Mouse (Mus musculus) c-Kit-positive CD71-negative TER-119-negative erythroid progenitor cells, embryonic 14.5 days (primary cell): ENCODE data around the gene Zfp207.
"Not testable (repeated sequence)": the region's sequence is repeated elsewhere in the genome, so short reads cannot be mapped to it uniquely, and the experiment has no call there.

ENCODE experiments used
- DNase-seq: peaks from one replicate; pipeline ENCODE4 v3.0.0-alpha.2; 2013; ENCODE audit warnings: low read depth

Zfp207 gene

GRCm38 (mm10) chr11:80383019-80383625, at the start of gene Zfp207:
Zfp207 (plus strand) TSS chr11:80383279.
- DNase-seq: peak; percentile 97

GRCm38 (mm10) chr11:80335609-80336350, 47.3 kb upstream of the Zfp207 start:
- no peak for DNase-seq

DNA sequence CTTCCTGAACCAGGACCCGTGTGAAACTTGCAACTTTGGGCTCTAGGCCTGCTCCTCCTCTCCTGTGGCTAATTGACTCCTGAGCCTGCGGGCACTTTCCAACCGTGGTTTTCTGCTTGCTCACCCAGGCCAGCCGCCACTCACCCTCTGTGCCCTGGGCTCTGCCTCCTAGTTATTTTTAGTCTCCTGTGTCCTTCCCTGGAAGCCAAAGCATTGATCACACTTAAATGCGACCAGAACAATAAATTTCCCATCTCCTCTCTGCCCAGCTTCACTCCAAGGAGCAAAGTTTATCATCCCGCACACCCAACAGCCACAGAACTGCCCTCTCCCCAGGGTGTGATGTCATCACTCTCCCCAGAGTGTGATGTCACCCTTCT, 46.7 kb upstream of the Zfp207 start:
- no peak for DNase-seq

DNA sequence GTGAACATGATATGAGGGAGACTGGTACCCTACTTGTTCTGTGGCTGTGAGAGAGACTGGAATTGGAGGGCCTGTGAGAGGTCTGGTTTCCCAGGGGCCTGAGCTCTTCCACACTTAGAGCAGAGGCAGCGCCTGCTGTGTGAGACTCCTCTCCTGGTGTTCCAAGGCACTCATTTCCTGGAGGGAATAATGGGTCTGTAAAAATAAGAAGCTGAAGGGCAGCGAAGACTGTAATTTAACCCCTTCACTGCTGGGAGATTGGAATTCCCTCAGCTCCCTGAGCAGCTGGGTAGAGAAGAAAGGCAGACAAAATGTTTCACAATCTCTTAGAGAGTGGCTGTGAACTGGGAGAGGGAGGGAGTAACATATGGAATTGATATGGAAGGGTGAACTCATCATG, 40.6 kb upstream of the Zfp207 start:
- DNase-seq: no peak

GRCm38 (mm10) chr11:80351832-80352430, 31.1 kb upstream of the Zfp207 start:
- DNase-seq: peak; percentile 65

- DNase-seq: no peak
These were observed 28.2 kb upstream of the Zfp207 start for GRCm38 (mm10) chr11:80354832-80355231.

DNA sequence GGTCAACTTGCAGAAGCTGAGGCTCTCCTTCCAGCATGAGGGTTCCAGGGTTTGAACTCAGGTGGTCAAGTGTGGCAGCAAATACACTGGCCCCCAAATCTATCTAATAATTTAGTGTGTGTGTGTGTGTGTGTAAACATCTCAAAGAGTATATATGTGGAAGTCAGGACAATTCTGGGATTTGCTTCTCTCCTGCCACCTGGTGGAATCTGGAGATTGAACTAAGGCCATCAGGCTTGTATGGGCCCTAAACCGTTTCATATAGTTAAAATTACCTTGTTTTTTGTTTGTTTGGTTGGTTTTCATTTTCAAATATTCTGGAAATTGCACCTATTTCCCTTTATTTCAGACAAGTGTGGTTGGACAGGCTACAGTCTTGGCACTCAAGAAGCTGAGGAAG, 14.1 kb upstream of the Zfp207 start:
- DNase-seq: no peak

DNA sequence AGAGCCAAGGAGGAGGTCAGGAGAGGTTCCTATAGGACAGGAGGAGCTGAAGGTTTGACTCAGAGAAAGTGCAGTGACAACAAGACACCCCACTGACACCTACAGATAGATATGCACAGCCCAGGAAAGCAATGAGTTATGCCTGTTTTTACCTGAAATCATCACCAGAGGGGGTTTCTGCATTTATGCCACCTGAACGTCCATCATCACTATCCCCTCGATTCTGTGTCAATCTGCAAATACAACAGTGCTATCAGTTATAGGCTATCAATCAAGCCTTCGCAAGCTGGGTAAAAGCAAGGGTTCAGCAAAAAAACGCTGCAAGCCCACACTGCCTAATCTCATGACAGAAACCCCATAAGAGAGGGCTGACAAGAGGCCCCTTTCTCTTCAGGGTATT, 6.4 kb upstream of the Zfp207 start:
- DNase-seq: no peak

DNA sequence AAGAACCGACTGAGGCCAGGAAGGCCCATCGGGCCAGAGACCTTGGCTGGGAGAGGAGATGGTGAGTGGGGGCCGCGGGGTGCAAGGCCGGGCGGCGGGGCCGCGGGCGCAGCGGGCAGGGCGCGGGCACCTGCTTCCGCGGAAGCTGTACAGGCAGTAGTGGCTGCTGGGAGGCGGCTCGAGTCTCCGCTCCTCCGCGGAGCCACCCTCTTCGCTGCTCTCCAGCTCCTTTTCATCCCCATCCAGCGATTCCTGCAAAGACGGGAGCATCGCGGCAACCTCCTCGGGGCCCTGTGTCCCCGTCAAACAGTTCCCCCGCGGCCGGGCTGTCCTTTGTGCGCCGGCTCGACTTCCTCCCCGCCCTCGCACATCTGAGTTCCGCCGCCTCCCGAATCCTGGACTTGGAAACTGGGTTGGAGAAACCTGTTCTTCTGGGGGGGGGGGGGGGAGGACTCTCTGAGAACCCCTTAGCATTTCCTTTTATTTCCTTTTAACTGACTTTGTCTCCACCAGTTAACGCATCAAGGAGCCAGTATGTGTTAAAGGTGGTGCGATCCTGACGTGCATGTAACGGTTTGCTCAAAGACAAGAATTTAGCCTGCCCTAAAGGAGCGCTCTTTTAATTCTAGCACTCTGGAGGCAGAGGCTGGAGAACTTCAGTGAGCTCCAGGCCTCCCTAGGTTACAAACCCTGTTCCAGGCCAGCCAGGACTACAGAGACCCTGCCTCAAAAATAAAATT, 5.2 kb upstream of the Zfp207 start, which contains the start of gene 5730455P16Rik:
5730455P16Rik (minus strand) TSS at position 323 of the 740 bp plus-strand sequence.
- DNase-seq: peak; percentile 72

DNA sequence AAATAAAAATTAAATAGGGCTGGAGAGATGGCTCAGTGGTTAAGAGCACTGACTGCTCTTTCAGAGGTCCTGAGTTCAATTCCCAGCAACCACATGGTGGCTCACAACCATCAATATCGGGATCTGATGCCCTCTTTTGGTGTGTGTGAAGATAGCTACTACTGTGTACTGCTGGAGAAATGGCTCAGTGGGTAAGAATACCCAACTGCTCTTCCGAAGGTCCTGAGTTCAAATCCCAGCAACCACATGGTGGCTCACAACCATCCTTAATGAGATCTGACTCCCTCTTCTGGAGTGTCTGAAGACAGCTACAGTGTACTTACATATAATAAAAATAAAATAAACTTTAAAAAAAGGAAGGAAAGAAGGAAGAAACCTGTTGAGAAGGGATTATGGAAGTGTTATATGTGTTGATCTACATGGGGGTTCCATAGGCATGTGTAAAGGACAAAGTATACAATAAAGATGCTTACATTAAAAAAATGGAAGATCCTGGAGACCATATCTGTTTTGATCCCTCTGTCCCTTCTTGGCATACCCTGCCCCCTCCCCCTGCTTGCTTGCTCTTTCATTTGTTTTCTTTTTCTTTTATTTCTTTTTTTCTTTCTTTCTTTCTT, 4.5 kb upstream of the Zfp207 start:
- DNase-seq: not testable (repeated sequence)

GRCm38 (mm10) chr11:80379184-80379583, 3.9 kb upstream of the Zfp207 start:
- DNase-seq: not testable (repeated sequence)

DNA sequence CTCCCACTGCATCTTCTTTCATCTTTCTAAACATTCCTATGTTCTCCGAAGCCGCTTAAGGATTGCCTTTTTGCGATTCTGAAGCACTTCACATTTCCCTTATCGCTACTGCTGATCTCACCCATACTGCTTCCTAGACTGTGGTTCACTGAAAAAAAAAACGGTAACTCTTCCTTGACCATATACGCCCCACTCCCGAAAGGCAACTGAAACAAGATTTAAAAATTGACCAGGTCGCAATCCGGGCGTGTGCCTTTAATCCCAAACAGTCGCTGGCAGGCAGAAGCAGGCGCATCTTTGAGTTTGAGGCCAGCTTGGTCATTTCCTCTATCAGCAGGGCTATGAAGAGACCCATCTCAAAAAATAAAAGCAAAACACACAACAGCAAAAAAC, 457 bp upstream of the Zfp207 start:
- DNase-seq: no peak

- DNase-seq: peak; percentile 62
These were observed 557 bp downstream of the Zfp207 start for GRCm38 (mm10) chr11:80383626-80384046.

- no peak for DNase-seq
These were observed 1.4 kb downstream of the Zfp207 start for GRCm38 (mm10) chr11:80384461-80384860.

DNA sequence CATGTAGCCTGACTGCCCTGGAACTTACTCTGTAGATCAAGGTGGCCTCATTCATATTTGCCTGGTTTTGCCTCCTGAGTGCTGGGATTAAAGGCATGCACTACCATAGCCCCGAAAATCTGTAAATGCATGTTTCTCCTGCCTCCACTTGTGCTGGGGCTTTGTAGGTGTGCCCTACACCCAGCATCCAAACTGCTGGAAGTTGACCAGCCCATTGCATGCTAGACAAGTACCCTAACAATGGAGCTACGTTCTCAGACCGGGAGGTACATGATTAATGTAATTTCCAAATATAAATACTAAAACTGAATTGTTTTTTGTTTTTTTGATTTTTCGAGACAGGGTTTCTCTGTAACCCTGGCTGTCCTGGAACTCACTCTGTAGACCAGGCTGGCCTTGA, 2.0 kb downstream of the Zfp207 start:
- DNase-seq: no peak

DNA sequence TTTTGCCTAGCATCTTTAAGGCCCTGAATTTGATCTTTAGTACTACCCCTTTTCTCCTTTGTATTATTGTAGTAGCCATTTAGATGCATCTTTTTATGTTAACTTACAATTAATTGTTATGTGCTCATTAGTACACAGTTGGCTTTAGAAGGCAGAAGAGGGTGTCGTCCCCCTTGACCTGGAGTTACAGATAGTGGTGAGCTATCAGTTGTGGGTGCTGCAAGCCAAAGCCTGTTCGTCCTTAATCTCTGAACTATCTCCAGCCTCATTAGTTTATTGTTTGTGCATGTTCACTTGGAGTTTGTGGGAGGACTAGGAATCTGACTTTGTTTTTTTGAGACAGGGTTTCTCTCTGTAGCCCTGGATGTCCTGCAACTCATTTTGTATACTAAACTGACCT, 3.7 kb downstream of the Zfp207 start:
- DNase-seq: no peak

DNA sequence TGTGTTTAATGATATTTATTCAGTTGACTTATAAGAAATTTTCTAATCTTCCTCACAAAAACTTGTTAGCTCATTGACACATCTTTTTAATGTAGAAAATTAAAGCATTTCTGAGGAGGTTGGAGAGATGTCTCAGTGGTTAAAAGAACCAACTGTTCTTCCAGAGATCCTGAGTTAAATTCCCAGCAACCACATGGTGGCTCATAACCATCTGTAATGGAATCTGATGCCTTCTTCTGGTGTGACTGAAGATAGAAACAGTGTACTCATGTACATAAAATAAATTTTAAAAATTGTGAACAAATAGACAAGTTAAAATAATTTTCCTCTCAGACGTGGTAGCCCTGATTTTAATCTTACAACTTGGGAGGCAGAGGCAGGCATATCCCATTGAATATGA, 6.8 kb downstream of the Zfp207 start:
- no peak for DNase-seq

GRCm38 (mm10) chr11:80391407-80392120, 8.5 kb downstream of the Zfp207 start:
- no peak for DNase-seq

GRCm38 (mm10) chr11:80395930-80396329, 12.9 kb downstream of the Zfp207 start:
- no peak for DNase-seq

GRCm38 (mm10) chr11:80396617-80397016, 13.5 kb downstream of the Zfp207 start:
- no peak for DNase-seq

DNA sequence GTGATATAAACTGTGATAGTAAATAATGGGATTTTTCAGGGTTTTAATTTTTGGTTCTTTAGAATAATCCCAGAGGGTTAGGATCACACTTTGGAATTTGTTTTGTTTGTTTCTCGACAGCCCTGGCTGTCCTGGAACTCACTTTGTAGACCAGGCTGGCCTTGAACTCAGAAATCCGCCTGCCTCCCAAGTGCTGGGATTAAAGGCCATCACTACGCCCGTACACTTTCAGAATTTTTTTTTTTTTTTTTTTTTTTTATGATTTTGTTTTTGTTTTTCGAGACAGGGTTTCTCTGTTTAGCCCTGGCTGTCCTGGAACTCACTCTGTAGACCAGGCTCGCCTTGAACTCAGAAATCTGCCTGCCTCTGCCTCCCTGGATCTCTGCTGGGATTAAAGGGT, 24.8 kb downstream of the Zfp207 start:
- not testable (repeated sequence) for DNase-seq
